Mouse (Mus musculus) bone marrow, adult 2 months (tissue): Measurements from ENCODE around the gene Slc7a15.

ENCODE experiments used
- CTCF ChIP-seq: fragments of 200-500 bp; IDR thresholded peaks from 2 replicates; pipeline ENCODE4 v1.5.1; 2011; ENCODE audit warnings: low read length, control low read depth; ENCODE audit not compliant: control insufficient read depth, insufficient read depth
- POLR2A ChIP-seq: fragments of 200-500 bp; IDR thresholded peaks from 2 replicates; pipeline ENCODE4 v1.6.1; 2011; ENCODE audit warnings: low read depth, mild to moderate bottlenecking, control low read depth, low read length, borderline replicate concordance; ENCODE audit not compliant: control insufficient read depth

DNA sequence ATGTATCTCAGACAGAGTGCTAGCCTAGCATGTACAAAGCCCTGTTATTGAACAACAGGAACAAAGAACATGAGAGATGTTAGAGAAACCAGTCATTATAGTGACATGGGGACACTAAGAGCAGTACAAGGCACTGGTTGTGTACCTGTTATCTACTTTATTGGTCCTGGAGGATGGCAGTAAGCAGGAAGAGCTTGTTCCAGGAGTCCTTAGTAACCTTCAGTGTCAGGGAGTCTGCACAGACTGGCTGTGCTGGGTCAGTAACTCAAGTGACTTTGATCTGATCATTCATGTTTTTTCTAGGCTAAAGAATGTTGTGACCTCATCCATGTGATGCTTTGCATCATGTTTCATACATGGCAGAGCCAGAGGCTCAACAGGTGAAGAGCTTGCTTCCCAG, 42.7 kb downstream of the Slc7a15 start:
- TF ChIP-seq CTCF: no peak
- TF ChIP-seq POLR2A: no peak
